Mouse (Mus musculus): ENCODE results near the gene Alkal2.

The Alkal2 gene

DNA sequence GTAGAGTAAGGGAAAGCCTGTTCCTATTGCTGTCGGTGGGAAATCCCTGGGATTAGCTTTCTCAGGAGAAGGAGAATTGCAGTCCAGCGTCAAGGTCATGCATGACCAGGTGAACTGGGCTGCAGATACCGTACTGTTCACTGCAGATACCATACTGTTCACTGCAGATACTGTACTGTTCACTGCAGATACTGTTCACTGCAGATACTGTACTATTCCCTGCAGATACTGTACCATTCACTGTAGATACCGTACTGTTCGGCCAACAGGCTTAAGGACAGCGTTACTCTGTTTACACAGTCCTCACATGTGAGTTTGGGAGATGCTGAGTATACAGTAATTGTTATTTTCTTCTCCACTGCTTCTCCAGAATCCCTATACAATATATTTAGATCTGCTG is 44.1 kb downstream of the Alkal2 start:
- no peak for DNase-seq (ENCODE audit: low spot score in 2 of 2)

- no peak for DNase-seq (ENCODE audit: low spot score in 2 of 2)
Observed at GRCm38 (mm10) chr12:30933299-30933698, 49.2 kb downstream of the Alkal2 start.

DNA sequence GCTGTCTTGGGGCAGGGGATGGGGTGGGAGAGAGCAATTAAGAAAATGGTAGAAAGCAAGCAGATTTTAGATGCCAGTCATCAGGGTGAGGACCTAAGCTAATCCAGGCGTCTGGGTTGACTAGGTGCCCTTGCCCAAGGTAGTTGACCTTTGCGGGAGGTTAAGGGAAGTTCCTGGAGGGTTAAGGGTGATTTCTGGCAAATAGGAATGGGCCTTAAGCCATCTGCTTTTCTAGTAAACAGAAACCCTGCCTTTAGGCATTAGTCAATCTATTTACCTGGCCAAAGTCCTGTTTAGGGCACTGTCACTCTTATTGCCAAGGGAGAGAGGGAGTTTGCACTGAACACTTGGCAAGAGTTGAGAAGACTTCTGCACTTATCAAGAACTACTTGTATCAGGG is 52.8 kb downstream of the Alkal2 start:
- DNase-seq (ENCODE audit: low spot score in 2 of 2): no peak

Measured in frontal cortex, postnatal 36 days (tissue).